Mouse (Mus musculus) hindlimb bud, embryonic 11.5 days (tissue): ENCODE measurements around the gene Kazald1.
A peak's percentile ranks its signal among the peaks of the same experiment; 100 is the strongest.

ENCODE experiments used
- DNase-seq: peaks from one replicate; pipeline ENCODE4 v3.0.0-alpha.2; 2012; ENCODE audit warnings: low read depth, low spot score; ENCODE audit errors: extremely low spot score

Gene Kazald1

GRCm38 (mm10) chr19:45047935-45048643, 27.0 kb upstream of the Kazald1 start:
- no peak for DNase-seq

DNA sequence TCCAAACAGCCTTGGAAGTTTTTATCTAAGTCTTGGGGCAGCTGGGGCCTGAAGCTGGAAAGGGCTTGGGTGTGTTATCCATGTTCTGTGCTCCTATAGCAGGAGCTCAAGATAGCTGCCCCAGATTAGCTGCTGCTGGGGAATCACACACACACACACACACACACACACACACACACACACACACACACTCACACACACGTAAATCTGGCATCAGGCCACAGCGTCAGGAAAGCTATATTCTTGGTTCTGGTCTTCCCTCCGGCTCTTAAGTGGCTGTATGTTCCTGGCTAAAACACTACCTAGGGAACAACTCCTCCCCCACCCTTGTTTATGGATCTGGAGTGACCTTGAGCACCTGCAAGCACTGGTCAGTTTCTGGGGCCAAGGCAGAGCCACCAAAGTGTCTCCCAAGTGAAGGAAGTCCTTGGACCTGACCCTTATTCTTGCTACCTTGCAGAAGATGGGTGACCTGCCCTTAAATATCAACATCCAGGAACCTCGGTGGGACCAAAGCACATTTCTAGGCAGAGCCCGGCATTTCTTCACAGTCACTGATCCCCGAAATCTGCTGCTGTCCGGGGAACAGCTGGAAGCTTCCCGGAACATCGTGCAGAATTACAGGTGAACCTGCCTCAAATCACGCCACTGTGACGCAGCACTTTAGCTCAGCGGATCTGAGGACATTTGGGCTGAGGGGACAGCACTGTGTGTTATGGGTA, 26.2 kb upstream of the Kazald1 start:
- DNase-seq: no peak

DNA sequence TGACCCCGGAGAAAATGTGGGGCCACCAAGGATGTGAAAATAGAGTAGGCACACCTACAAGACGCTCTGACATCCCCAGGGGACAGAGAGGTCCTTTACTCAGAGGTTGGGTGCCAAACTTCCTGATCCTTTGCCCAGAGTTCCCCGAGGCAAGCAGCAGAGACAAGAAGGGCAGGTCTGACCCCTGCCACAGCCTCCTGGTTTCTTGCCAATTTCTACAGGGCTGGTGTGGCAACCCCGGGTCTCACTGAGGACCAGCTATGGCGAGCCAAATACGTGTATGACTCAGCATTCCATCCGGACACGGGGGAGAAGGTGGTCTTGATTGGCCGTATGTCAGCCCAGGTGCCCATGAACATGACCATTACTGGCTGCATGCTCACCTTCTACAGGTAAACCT, 25.5 kb upstream of the Kazald1 start:
- DNase-seq: no peak

DNA sequence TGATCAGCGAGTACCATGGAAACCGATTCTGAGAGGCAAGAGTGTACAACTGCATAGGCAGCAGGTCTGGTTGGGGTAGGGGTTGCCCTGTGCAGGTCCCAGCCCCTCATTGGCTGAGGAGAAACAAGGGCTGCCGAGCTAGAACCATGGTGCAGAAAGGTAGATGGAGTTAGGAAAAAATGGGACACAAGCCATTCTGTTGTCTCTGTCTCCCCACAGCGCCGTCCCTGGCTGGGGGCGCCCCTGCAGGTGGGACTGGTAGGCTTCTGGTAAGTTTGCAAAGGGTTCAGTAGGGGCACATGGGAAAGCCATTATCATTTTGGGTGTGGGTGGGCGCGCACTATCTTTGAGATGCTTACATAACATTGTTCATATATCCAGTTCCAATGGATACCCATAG, 21.6 kb upstream of the Kazald1 start:
- no peak for DNase-seq

GRCm38 (mm10) chr19:45054892-45055690, 19.9 kb upstream of the Kazald1 start:
- no peak for DNase-seq

DNA sequence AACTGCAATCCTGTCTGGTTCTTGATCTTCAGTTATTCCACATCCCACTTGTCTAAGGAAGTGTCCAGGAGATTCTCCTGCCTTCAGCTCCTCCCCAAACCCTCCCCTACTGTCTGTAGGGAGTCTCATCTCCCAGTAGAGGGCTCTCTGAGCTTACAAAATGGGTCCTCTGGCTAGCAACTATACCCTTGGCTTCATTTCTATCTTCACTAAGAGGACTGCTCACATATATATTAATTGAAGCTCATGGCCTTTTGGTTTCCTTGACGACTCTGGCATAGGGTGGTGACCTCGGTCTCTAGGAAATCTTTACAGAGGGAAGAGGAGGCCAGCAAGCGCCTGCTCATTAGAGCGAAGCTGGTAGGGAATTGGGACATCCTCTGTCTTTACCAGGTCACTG, 18.7 kb upstream of the Kazald1 start:
- no peak for DNase-seq

GRCm38 (mm10) chr19:45056908-45057698, 17.9 kb upstream of the Kazald1 start:
- DNase-seq: no peak

- no peak for DNase-seq
These were observed 17.3 kb upstream of the Kazald1 start for GRCm38 (mm10) chr19:45057724-45058112.

- DNase-seq: peak; percentile 98
These were observed 16.8 kb upstream of the Kazald1 start for GRCm38 (mm10) chr19:45058113-45058839.

DNA sequence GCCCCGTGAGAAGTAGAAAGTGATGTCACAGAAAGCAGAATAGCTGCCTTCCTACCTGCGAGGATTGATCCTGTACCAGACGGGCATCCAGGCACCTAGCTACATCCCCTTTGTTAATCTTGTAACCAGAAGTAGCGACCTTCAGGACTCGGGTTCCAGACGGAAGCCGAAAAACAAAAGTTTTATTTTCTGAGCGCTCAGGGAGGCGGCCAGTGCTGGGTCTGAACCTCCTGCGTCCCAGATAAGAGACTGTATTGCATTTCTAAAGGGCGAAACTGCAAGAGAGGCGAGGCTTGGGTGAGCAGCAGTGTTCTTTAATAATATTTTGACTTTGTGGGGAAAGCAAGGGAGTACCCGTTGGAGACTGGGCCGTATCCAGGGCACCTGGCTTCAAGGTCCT, 16.2 kb upstream of the Kazald1 start:
- no peak for DNase-seq

- DNase-seq: no peak
These were observed 11.3 kb upstream of the Kazald1 start for GRCm38 (mm10) chr19:45063565-45064292.

DNA sequence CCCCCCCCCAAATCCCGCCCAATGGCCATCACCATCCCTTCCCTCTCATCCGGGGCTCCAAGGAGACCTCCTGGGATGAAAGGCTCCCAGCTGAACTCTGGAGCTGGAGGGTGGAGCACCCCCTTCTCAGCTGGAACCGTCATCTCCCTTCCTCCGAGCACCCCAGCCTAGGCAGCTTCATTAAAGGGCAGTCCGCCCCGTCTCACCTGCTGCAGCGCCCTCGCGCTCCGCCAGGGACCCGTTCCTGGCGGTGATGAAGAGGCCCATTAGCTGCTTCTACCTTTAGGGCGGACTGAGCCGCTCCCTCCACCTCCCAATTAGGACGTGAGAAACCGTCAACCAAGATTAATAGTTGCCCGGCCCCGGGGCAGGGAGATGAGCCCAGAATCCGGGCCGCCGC, 9.8 kb upstream of the Kazald1 start:
- no peak for DNase-seq

GRCm38 (mm10) chr19:45067170-45067569, 7.9 kb upstream of the Kazald1 start:
- no peak for DNase-seq

- no peak for DNase-seq
These were observed 7.1 kb upstream of the Kazald1 start for GRCm38 (mm10) chr19:45067758-45068510.

DNA sequence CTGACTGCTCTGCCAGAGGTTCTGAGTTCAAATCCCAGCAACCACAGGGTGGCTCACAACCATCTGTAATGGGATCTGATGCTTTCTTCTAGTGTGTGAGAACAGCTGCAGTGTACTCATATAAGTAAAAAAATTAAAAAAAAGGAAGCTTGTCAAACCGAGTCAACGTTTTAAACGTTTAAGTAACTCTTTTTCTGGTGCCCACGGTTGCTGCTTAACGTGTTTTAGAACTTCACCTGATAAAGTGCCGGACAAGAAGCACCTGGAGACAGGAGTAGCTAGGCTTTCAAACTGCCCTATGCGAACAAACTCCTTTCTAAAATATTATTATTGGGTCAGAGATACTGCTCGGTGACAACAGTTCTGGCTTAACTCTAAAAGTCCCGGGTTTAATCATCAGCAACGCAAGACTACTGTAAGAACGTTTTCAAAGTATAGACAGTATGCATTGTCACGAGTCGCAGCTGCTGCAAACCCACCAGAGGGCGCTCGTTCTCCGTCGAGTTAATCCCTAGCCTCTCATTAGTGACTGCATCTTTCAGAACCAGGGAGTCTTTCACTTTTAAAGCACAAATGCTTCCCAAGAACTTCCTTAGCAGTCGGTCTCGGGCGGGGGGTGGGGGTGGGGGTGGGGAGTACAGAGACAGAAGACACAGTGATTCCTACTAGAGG, 1.0 kb upstream of the Kazald1 start:
- no peak for DNase-seq

GRCm38 (mm10) chr19:45075323-45076035, 438 bp downstream of the Kazald1 start:
- no peak for DNase-seq

DNA sequence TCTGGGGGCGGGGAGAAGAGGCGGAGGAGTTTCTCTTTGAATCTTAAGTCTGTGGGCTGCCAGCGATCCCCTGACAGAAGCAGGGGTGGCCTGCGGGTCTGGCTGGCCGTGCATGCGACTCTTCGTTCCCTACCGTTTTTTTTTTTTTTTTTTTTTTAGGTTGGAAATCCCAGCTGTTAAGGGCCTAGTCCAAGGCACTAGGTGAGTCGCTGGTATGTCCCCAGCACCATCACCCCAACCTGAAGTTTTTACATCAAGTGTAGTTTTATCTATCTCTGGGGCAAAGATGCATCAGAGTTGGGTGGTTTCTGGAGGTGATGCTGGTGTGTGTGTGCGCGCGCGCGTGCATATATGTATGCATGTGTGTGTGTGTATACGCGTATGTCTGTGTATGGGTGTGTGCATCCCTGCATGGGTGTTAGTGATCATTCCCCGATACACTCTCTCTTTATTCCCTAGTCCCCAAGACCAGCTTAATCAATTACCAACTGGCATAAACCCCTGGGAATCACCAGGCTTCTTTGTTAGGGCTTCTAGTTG, 1.1 kb downstream of the Kazald1 start:
- DNase-seq: no peak
